Mouse (Mus musculus) brain, embryonic 14.5 days (tissue): ENCODE measurements around the gene Npnt.

Source experiments
- CTCF ChIP-seq: fragments of 200-500 bp; IDR thresholded peaks from 2 replicates; pipeline ENCODE4 v1.5.1; 2012; ENCODE audit warnings: inconsistent platforms, mild to moderate bottlenecking, moderate library complexity, borderline replicate concordance; ENCODE audit not compliant: insufficient read depth, insufficient read length; ENCODE audit errors: extremely low read depth
- POLR2A ChIP-seq: fragments of 200-500 bp; IDR thresholded peaks from 2 replicates; pipeline ENCODE4 v1.6.1; 2012; ENCODE audit warnings: mild to moderate bottlenecking, inconsistent platforms, borderline replicate concordance; ENCODE audit not compliant: poor library complexity, insufficient read depth, insufficient read length, severe bottlenecking; ENCODE audit errors: extremely low read depth

DNA sequence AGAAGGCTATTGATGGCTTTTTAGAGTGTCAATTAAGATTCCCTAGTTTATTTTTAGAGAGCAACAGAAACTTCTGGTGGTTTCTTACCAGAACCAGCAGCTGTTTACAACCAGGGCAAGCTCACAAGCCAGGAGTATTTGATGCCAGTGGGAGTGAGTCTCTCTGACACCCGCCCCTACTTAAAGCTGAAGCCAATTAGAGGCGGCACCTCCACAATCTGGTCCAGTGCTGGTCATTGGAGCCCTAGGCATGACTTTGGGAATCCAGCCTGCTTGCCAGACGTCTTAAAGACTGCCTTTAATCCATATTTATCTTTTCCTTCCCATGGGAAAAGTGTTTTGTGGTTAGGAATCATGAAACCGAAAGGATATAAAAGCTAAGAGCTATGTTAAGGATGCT lies 38.4 kb downstream of the Npnt start:
- TF ChIP-seq POLR2A, result no peak
- TF ChIP-seq CTCF, result no peak
